In genomic region chr6:87759850-87760249, GRCm38 (mm10) we compare ENCODE assay signal across 28 mouse cellular contexts. TPM values are rescaled to one million over a fixed set of nuclear protein-coding genes. Genes with fewer than 3 reads are reported as not detected.
A peak's percentile ranks its signal among the peaks of the same experiment; 100 is the strongest.
DNase-seq lines count a peak whose midpoint lies in the region; ATAC-seq and TF ChIP-seq lines count a peak whose summit lies in the region.
"Had no signal": no experiment of that assay in that cellular context is flagged by ENCODE, and none has a peak within 500 bp of the region (broad histone marks: within the 10 kb centered on the region; RNA-seq: fewer than 3 reads in every experiment).

No protein-coding gene starts in this region.

- no peaks in the 10 kb centered on the region for H3K27me3 ChIP-seq in heart, embryonic 10.5 days (ENCODE audit: insufficient read depth, poor library complexity, severe bottlenecking)
- no peaks in the 10 kb centered on the region; the same call in 1 of the 2 replicates for H3K27me3 ChIP-seq in liver, embryonic 12.5 days (replicated peaks)
- no peaks in the 10 kb centered on the region for H3K27me3 ChIP-seq in stomach, postnatal 0 days (ENCODE audit: control insufficient read depth, insufficient read depth, low read length)
- H3K27me3 ChIP-seq: embryonic facial prominence, embryonic 12.5 days; forebrain, embryonic 12.5 days; midbrain, embryonic 15.5 days; neural tube, embryonic 13.5 days; Patski had no signal

- no peak overlapping the region; the same call in 1 of the 2 replicates for H3K9ac ChIP-seq in liver, embryonic 12.5 days
- H3K9ac ChIP-seq in stomach, postnatal 0 days (ENCODE audit: low read length): no peak overlapping the region
- H3K9ac ChIP-seq: embryonic facial prominence, embryonic 12.5 days; forebrain, embryonic 12.5 days; heart, embryonic 13.5 days; liver, embryonic 14.5 days; midbrain, embryonic 15.5 days; neural tube, embryonic 13.5 days had no signal

- DNase-seq in heart, embryonic 10.5 days (ENCODE audit: low spot score): peak; percentile 19
- DNase-seq in heart, adult 18-20 months: no peak
- DNase-seq in kidney, adult 8-10 months: peak; percentile 15 to 43
- no peak for DNase-seq in kidney, postnatal 4 days
- no peak for DNase-seq in stomach, postnatal 0 days (ENCODE audit: low spot score)
- DNase-seq: adrenal gland, adult 2 months; cerebellum, adult 18-20 months; cerebellum, postnatal 25 days; heart, postnatal 14 days; thymus, adult 18-20 months; thymus, postnatal 36 days had no signal

- no peak for TF ChIP-seq EP300 in stomach, postnatal 0 days (optimal IDR thresholded peaks at IDR 0.05)

- H3K4me2 ChIP-seq in liver, embryonic 12.5 days: 0 out of 2 replicates have a peak overlapping the region, but pooled peaks have one; percentile 11
- no peak overlapping the region for H3K4me2 ChIP-seq in stomach, postnatal 0 days (replicated peaks; ENCODE audit: low read depth)
- H3K4me2 ChIP-seq: embryonic facial prominence, embryonic 12.5 days; forebrain, embryonic 12.5 days; heart, embryonic 13.5 days; midbrain, embryonic 15.5 days; neural tube, embryonic 13.5 days had no signal

- H3K4me3 ChIP-seq in heart, embryonic 10.5 days: no peak overlapping the region
- no peak overlapping the region for H3K4me3 ChIP-seq in liver, embryonic 12.5 days
- no peak overlapping the region for H3K4me3 ChIP-seq in stomach, postnatal 0 days (ENCODE audit: low read depth, low read length)
- H3K4me3 ChIP-seq: embryonic facial prominence, embryonic 12.5 days; forebrain, embryonic 12.5 days; heart, embryonic 13.5 days; limb, embryonic 10.5 days; midbrain, embryonic 15.5 days; neural tube, embryonic 13.5 days had no signal

- H3K9me3 ChIP-seq in heart, embryonic 10.5 days: no peaks in the 10 kb centered on the region
- no peaks in the 10 kb centered on the region; the same call in 1 of the 2 replicates for H3K9me3 ChIP-seq in liver, embryonic 12.5 days (replicated peaks)
- H3K9me3 ChIP-seq in stomach, postnatal 0 days (ENCODE audit: control insufficient read depth, low read length): no peaks in the 10 kb centered on the region
- H3K9me3 ChIP-seq: embryonic facial prominence, embryonic 12.5 days; forebrain, embryonic 12.5 days; G1E; heart, embryonic 13.5 days; limb, embryonic 10.5 days; midbrain, embryonic 15.5 days; neural tube, embryonic 13.5 days had no signal

- 69% methylated on average over 3 of the region's 3 CpGs for WGBS in heart, embryonic 10.5 days
- WGBS in liver, embryonic 12.5 days (ENCODE audit: insufficient replicate concordance): 67% methylated on average over 3 of the region's 3 CpGs
- WGBS in stomach, postnatal 0 days: 43% methylated on average over 3 of the region's 3 CpGs

- no peaks in the 10 kb centered on the region for H3K4me1 ChIP-seq in heart, embryonic 10.5 days
- H3K4me1 ChIP-seq in liver, embryonic 12.5 days: peaks cover 48% of the 10 kb centered on the region
- H3K4me1 ChIP-seq in stomach, postnatal 0 days (replicated peaks; ENCODE audit: control insufficient read depth, insufficient read depth): no peaks in the 10 kb centered on the region
- H3K4me1 ChIP-seq: embryonic facial prominence, embryonic 12.5 days; forebrain, embryonic 12.5 days; heart, embryonic 13.5 days; limb, embryonic 10.5 days; midbrain, embryonic 15.5 days; neural tube, embryonic 13.5 days had no signal

- H3K27ac ChIP-seq in heart, embryonic 10.5 days: no peak overlapping the region
- peak overlapping the region; percentile 56; the same call in 1 of the 2 replicates for H3K27ac ChIP-seq in liver, embryonic 12.5 days
- no peak overlapping the region for H3K27ac ChIP-seq in stomach, postnatal 0 days (replicated peaks)
- H3K27ac ChIP-seq: embryonic facial prominence, embryonic 12.5 days; forebrain, embryonic 12.5 days; heart, embryonic 13.5 days; hindbrain, postnatal 0 days; limb, embryonic 10.5 days; liver, embryonic 14.5 days; macrophage; midbrain, embryonic 15.5 days; neural tube, embryonic 13.5 days had no signal

- no peaks in the 10 kb centered on the region for H3K36me3 ChIP-seq in heart, embryonic 10.5 days
- H3K36me3 ChIP-seq in liver, embryonic 12.5 days: no peaks in the 10 kb centered on the region
- H3K36me3 ChIP-seq in stomach, postnatal 0 days (ENCODE audit: control insufficient read depth, insufficient read depth, low read length): no peaks in the 10 kb centered on the region
- H3K36me3 ChIP-seq: embryonic facial prominence, embryonic 12.5 days; forebrain, embryonic 12.5 days; G1E; heart, embryonic 13.5 days; limb, embryonic 10.5 days; midbrain, embryonic 15.5 days had no signal

- no peak for TF ChIP-seq CTCF in stomach, postnatal 0 days (IDR thresholded peaks at IDR 0.05; ENCODE audit: low read depth)

- ATAC-seq in liver, embryonic 12.5 days: no peak
- ATAC-seq in stomach, postnatal 0 days (ENCODE audit: low FRiP score, low TSS enrichment): 0 out of 2 replicates have a peak, but pooled peaks have one; percentile 21
- ATAC-seq in inflammation-experienced regulatory T-cells, adult 6 months: no peak
- no peak for ATAC-seq in cerebellum, adult (ENCODE audit: insufficient number of reproducible peaks, low FRiP score, low TSS enrichment)
- ATAC-seq: hindbrain, postnatal 0 days; lung, postnatal 0 days; midbrain, embryonic 15.5 days; Patski had no signal

RNA-seq across cellular contexts. Expression of gene Gp9, which starts 18.0 kb away (rescaled TPM):
- polyA plus RNA-seq in heart, embryonic 10.5 days (2016; fragmentation: Nextera tagmentation; extraction: Ambion mirVana): 4.8 and 6.2 TPM in 2 replicates
- total RNA-seq in heart, adult 18-20 months (2021): 1 to 10 TPM; 1.2 TPM
- polyA plus RNA-seq in liver, embryonic 12.5 days (2016; fragmentation: Nextera tagmentation; extraction: Ambion mirVana): 40.9 and 44.2 TPM in 2 replicates
- polyA plus RNA-seq in stomach, postnatal 0 days (2015; fragmentation: Nextera tagmentation; extraction: Ambion mirVana): 0.38 and 0.40 TPM in 2 replicates
- polyA plus RNA-seq in inflammation-experienced regulatory T-cells, adult 6 months (2017; shearing (Covaris generic)): under 1 TPM in 1 of 3 experiments, not detected in 2; 0.41 TPM
- total RNA-seq: CH12.LX; gastrocnemius, adult 18-20 months; hindbrain, postnatal 0 days had no signal
- polyA plus RNA-seq: Patski had no signal

RNA-seq across cellular contexts. Expression of gene Efcc1, which starts 29.2 kb away (rescaled TPM):
- 0.21 and 0.25 TPM in 2 replicates for polyA plus RNA-seq in heart, embryonic 10.5 days (2016; fragmentation: Nextera tagmentation; extraction: Ambion mirVana)
- total RNA-seq in heart, adult 18-20 months (2021): 1 to 10 TPM in 1 of 2 experiments, under 1 TPM in 1; 0.94 to 1.3 TPM
- polyA plus RNA-seq in liver, embryonic 12.5 days (2016; fragmentation: Nextera tagmentation; extraction: Ambion mirVana): 0.51 and 0.63 TPM in 2 replicates
- polyA plus RNA-seq in stomach, postnatal 0 days (2015; fragmentation: Nextera tagmentation; extraction: Ambion mirVana): 1.1 and 1.4 TPM in 2 replicates
- under 1 TPM in 2 of 3 experiments, not detected in 1; 0.30 to 0.87 TPM for polyA plus RNA-seq in inflammation-experienced regulatory T-cells, adult 6 months (2017; shearing (Covaris generic))
- total RNA-seq: CH12.LX had no signal
- polyA plus RNA-seq: G1E, macrophage had no signal

RNA-seq across cellular contexts. Expression of gene Rab43, which starts 52.1 kb away (rescaled TPM):
- polyA plus RNA-seq in heart, embryonic 10.5 days (2016; fragmentation: Nextera tagmentation; extraction: Ambion mirVana): 4.4 and 5.1 TPM in 2 replicates
- total RNA-seq in heart, adult 18-20 months (2021): 10 to 100 TPM in 1 of 2 experiments, 1 to 10 TPM in 1; 7.6 to 10.2 TPM
- 28.6 and 30.5 TPM in 2 replicates for polyA plus RNA-seq in liver, embryonic 12.5 days (2016; fragmentation: Nextera tagmentation; extraction: Ambion mirVana)
- polyA plus RNA-seq in stomach, postnatal 0 days (2015; fragmentation: Nextera tagmentation; extraction: Ambion mirVana): 12.6 and 13.4 TPM in 2 replicates
- polyA plus RNA-seq in inflammation-experienced regulatory T-cells, adult 6 months (2017; shearing (Covaris generic)): 10 to 100 TPM; 11.1 to 18.7 (median 15.7) TPM

Comparison
In these comparisons a context has a peak if more than half of its experiments do, and no peak if none do; other contexts are left out.
1. DNase-seq: peak in heart, embryonic 10.5 days (single experiment) and kidney, adult 8-10 months (2 of 2); none in heart, adult 18-20 months (0 of 2), kidney, postnatal 4 days (0 of 2) and stomach, postnatal 0 days (single experiment).